Mouse (Mus musculus) lung, adult 18-20 months (tissue): Measurements from ENCODE around the gene Uncx.

Experiments
- DNase-seq, 2 experiments: peaks; one replicate each; pipeline ENCODE4 v3.0.0; 2022; ENCODE audit warnings: mixed read lengths in 2 of 2

Gene Uncx

DNA sequence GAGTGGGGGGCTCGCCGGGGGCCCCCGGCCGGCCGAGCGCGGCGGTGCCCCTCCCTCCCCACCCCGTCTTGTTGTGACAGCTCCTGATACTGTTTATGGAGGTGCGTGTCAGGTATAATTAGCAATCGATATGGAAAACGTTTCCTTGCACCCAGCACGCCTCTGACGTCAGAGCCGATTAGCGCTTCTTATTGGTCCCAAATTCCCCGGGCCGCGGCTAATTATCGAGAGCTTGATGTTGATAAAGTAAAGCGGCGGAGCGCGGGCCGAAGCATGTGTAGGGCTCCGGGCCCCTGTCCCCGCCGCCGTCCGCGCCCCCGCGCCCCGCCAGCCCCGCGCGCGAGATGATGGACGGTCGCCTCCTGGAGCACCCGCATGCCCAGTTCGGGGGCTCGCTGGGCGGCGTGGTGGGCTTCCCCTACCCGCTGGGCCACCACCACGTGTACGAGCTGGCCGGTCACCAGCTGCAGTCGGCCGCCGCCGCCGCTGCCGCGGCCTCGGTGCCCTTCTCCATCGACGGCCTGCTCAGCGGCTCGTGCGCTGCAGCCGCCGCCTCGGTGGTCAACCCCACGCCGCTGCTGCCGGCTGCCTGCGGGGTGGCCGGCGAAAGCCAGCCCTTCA, 466 bp downstream of the Uncx start:
- DNase-seq = no peak

DNA sequence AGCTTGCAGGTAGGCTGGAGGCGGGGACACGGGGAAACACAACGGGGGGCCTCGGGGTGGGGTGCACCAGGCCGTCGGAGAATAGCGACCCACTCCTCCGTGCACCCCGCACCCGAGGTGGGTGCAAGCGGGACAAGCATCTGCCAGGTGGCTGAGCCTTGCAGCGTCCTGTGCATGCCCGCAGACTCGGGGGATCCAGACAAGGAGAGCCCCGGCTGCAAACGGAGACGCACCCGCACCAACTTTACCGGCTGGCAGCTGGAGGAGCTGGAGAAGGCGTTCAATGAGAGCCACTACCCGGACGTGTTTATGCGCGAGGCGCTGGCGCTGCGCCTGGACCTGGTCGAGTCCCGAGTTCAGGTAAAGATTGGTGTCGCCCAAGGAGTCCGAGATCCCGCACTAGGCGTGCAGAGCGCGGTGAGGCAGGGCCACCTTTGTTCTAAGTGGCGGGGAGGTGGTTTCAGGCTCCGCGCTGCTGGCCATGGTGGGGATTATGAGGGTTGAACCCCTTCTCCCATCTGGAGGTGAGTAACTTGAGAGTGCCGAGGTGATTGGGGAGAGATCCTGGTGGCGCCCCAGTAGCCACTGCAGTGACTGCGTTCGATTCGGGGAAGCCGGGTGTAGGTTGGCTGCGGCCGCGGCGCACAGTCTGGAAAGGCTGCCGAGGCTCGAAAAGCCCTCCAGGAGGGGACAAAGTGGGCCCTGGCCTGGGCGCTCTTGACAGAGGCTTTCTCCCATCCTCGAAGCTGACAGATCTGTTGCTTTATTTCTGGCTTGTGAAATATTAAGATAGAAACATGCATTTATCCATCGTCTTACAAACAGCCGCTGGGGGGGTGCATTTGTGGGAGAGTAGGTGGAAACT, 1.2 kb downstream of the Uncx start:
- DNase-seq = no peak

DNA sequence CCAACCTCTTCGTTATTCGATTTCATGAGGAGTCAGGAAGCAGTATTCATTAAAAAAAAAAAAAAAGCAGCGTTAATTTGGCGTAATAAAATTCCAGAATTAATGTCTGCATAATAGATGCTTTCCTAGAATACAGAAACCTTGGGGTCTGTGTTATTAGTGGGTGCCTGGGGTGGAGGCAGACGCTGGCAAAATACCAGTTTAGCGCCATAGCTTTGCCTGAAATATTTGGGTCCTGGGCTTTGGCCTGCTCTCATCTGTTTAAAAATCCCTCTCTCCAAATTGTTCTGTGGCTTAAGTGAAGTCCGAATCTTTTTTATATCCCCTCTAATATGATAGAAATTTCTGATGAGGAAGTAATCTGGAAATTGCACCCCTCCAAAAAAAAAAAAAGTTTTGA, 1.9 kb downstream of the Uncx start:
- no peak for DNase-seq

DNA sequence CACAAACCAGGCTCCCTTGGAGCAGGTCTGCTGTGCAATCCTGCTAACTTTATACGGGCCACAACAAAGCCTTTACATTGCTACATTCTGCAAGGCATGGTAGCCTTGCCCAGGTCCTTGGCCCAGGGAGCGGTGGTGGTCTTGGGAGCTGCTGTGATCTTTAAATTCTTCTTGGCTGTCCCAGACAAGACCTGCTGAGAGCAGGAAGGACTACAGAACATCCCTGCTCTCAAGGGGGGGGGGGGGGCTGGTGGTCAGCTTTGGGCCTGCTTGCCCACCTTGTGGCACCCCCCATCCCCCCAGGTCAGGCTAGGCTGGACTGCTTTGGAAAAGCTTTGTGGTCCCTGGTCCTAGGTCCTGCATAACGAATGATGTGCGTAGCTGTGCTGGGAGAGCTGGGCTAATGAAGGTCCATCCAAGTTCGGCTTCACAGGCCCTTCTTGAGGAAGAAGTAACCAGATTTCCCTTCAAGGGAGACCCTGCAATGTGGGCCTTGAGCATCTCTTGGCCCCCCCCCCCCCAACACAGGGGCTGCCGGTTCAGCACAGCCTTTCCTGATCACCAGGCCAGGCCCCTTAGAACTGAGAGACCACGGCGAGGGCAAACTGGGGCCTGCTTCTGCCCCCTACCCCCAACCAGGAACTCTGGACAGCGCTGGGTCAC, 2.5 kb downstream of the Uncx start:
- DNase-seq = no peak

DNA sequence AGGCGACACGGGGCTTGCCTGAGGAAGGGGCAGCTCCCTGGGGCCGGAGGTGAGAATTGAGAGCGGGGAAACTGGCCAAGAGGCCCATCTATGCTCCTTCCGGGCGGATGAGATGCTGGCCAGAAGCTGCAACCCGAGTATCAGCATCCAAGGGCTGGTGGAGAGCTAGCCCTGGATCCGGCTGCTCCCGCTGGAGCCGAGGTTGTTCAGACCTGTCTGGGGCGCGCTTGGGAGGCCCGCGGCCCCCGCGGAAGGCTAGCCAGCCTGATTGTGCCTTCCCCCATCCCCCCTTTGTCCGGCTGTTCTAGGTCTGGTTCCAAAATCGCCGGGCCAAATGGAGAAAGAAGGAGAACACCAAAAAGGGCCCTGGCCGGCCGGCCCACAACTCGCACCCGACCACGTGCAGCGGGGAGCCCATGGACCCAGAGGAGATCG, 3.1 kb downstream of the Uncx start:
- DNase-seq = no peak

DNA sequence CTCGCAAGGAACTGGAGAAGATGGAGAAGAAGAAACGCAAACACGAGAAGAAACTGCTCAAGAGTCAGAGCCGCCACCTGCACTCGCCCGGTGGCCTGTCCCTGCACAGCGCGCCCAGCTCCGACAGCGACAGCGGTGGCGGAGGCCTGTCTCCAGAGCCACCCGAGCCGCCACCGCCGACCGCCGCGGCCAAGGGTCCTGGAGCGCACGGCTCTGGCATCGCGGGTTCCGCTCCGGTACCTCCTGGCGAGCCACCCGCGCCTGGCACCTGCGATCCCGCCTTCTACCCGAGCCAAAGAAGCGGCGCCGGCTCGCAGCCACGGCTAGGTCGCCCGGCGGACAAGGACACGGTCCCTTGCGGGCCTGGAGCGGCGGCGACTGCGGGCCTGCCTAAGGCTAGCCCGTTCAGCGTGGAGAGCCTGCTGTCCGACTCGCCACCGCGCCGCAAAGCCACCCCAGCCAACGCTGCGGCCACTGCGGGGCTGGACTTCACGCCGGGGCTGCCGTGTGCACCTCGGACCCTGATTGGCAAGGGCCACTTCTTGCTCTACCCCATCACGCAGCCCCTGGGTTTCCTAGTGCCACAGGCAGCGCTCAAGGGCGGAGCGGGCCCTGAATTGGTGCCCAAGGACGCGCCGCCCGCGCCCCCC, 3.6 kb downstream of the Uncx start:
- no peak for DNase-seq

DNA sequence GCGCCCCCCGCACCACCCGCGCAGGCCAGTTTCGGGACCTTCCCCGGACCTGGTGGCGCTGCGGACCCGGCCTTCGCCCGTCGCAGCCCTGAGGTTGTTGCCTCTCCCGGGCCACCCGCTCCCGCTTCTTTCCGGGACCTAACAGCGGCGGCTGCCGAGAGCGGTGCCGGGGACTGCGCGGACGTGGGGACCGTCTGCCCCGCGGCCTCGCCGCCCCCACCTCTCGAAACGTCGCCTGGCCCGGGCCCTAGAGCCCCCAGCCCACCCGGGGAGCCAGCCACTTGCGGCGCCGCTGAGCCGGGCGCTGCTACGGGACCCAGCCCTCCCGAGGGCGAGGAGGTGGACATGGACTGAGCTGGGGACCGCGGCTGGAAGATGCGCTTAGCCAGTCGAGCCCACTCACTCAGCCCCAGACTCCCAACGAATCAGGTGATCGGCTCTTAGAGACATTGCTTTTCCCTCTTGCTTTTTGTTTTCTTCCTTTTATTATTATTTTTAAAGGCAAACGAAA, 4.2 kb downstream of the Uncx start:
- DNase-seq = no peak

DNA sequence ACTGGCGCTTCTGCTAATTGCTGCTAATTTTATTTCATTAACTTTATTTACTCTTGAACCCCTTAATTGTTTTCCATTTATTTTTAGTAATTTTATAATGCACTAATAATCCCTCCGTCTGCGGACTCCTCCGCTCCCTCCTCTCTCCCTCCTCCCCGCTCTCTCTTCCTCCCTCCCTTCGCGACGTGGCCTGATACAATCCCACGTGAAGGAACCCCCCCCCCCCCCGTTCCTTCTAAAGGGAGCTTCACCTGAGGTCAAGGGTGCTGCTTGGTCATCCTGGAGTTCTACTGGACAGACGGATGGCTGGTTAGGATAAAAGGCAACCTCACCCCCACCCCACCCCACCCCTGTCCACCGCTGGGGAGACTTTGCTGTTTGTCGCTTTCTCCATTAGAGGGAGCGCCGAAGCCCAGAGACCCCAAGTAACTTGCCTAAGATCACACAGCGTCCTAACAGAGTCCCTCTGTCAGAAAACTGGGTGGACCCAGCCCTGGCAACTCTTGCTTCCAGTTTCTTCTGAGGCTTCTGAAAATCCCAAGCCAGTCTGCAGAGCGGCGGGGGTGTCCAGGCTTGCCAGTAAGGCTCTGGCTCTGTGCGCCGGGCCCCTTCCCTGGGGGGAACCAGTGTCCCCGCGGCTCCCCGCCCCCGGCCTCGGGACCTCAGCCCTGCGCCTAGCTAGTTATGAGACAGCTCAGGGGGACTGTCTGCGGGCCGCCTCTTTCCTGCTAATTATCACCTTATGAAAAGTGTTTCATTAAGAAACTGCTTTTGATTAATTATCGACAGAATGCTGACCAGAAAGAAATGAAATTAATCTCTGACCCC, 10.4 kb downstream of the Uncx start:
- no peak for DNase-seq

DNA sequence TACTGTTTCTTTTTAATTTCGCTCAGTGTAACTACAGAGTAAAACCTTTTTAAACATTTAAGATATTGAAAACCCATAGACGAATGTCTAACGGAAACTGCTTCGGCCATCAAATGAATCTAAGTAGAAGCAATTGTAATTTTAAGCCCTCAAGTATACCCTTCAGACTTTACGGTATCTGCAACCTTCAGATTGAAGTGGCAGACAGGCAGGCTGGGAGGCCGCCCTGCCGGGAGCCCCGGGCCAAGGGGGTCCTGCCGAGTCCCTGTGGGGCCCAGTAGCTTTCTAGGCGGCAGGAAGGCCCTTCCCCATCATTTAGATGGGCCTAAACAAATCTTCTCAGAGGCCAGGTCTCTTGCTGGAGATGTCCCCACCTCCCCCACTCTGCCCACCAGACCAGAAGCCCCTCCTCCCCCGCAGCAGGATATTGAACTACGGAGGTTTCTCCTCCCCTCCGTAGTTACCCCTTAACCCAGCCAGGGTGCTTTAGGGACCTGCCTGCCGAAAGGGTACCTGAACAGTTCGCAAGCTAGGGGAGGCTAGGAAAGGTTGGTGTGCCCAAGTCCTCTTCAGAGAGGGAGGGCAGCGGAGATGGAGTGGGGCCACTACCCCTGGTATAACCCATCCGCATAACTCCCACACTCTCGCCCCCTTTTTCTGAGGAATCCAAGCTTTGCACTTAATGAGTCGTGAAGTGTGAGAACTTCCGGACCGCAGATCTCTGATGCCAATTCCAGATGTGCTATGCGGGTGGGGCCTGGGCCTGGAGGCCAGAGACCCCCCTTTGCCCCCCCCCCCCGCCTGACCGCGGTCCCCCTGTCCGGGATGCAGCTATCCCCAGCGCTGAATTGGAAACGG, 11.4 kb downstream of the Uncx start:
- DNase-seq = no peak

DNA sequence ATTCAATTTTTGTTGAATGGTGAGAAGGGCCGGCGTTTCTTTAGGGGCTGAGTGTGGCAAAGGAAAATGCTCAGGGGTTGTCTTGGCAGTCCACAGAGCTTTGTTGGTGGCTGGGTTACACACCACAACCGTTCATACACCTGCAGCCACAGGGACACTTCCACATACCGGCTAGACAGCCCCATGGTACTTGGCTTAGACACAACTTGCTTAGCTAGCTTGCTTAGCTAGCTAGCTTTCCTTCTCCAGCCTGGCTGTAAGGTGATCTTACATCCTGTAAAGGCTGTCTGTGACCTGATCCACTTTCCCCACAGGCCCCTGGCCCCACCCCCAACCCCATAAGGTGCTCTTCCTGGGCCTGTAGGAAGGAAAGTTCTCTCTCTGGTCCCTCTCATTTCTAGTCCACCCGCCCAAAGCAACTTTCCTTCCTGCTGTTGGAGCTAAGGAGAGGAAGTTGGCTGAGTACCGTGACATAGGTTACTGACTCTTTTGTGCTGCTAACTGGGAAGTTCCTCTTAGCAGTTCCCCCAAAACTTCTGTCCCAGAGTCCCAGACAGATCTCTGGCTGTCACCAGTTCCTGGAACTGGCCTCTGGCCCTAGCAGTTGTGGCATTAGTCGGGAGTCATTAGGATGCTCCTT, 12.3 kb downstream of the Uncx start:
- DNase-seq = no peak

DNA sequence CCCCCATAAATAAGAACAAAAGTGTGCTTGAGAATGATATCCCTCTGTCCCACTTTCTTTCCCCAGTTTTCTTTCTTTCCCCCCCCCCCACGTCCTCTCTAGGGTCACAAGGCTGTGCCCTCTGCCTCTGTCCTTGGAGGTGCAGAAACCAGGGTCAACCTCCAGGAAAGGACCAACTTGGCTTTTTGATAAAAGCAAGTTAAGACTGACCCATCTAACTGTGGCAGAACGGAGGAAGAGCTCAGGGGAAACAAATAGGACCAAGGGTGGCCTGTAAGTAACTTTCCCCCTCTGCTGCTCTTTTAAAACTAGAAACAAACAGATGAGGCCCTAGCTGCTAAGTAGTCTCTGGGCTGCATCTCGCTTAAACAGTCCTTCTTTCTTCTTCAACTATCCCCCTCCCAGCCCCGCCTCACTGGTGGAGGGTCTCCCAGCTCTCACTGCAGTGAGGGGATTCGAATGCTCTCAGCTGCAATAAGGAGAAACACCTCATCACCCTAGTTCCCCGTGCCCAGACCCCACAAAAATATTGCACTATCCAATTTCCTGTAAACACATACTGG, 12.9 kb downstream of the Uncx start:
- DNase-seq = no peak

DNA sequence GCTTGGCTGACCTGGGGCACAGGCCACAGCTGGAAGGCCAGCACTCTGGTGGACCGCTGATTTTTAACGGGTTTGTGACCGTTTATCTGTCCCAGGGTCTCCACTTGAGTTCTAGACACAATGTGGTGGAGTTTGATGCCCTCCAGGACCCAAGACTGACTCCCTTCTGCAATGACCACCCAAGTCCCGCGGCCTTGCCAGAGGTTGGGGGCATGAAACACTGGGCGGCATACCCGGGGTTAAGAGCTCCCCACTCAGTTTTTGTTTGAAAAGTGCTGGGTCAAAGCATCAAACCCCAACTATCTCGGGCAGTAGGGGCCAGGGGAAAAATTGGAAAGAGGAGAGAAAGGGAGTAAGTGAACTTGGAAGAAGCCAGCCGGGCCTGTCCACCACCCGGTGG, 13.8 kb downstream of the Uncx start:
- no peak for DNase-seq

DNA sequence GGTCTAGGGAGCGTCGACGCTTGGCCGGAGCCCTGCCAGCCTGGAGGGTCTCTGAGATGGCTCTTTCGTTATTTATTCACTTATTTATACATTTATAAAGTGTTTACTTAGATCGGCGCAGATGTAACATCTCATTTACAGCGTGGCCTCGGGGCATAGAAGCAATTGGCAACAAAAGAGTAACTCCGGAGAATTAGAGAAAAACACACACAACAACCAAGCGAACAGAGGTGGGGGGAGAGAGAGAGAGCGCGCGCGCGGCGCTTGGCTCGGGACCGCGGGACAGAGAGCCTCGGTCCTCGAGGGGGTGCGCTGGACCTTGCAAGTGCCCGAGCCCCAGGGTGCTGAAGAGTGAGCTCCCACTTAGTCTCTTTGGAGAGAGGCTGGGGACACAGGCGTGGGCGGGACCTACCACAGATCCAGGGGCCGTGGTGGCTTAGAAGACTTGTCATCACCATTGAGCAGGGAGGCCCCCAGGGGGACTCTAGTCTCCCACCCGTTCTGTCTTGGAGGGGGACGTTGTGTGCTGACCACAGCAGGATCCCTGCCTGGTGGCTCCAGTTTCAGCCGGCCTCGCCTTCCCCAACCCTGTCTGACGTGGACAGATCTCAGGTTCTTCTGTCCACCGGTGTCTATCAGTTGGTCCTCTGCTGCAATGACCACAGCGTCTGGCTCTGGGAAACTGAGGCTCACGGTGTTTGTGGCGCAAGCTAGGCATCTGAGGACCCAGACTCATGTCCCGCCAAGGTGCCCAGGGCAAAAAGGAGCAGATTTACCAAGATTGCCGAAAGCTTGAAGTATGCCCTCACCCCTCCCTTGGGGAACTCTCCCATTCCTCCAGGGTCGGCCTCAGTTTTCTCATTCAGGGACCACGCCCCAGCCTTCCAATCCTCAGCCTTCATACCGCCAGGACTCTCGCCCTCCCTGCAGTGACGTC, 14.5 kb downstream of the Uncx start:
- DNase-seq = peak in 1 of 2 experiments; percentile 7

DNA sequence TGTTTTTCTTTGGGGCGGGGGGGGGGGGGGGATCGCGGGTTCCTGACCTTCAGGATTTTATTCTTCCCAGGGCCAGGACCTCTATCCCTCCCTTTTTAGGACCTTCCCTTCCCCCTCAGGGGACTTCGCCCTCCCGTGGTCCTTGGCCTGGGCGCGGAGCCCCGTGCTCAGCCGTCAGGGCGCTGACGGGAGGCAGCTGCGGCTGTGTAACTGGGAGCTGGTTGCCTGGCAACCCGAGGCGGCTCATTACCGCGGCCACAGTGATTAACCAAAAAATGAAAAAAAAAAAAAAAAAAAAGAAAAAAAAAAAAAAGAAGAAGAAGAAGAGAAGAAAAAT, 15.1 kb downstream of the Uncx start:
- peak; percentile 23 to 37 for DNase-seq

DNA sequence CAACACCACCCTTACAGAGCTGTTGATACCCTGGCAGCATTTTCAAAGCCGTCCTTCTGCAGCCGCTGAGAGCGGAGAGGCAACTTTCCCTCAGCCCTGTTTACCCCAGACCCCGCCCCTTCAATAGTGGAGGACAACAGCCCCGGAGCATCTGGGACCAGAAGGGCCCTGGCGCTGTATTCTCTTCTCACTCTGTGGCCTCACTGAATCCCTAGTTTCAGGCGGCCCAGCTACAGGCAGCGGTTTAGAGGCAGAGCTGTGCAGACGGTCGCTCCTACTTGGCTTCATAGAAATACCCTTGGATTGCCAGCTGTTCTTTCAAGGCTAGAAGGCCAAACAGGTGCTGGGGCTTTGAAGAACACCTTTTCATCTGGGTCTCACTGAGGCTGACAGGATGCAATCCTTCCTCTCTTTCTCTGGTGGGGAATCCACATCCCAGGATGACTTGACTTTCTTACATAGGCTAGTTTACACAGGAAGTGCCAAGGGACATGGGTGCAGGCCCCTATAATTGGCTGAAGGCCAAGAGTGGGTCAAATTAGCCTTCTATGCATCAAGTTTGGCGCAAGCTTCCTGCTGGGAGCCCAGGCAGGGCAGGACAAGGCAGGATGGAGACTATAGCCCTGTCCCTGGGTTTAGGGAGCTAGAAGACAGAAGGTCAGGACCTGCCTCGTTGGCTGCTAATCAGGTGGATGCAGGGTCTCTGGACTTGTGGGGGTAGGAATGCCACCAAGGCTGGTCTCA, 15.8 kb downstream of the Uncx start:
- DNase-seq = no peak

DNA sequence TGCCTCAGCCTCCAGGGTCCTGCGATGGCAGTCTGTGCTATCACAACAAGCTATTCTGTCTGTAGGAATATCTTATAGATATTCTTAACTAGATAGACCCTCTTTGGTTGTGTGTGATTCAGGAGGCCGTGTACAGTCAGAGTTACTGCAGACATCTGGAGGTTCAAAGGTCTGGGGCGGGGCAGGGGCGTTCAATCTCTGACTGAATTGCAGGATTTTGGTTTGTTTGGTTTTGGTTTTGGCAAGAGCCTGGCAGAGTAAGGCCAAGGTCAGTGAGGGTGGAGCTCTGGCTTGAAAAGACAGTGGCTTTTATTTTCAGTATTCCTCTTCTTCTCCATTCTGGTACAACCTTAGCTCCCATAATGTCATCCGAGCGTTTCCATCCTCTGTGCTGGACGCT, 16.5 kb downstream of the Uncx start:
- DNase-seq = peak in 1 of 2 experiments; percentile 8

DNA sequence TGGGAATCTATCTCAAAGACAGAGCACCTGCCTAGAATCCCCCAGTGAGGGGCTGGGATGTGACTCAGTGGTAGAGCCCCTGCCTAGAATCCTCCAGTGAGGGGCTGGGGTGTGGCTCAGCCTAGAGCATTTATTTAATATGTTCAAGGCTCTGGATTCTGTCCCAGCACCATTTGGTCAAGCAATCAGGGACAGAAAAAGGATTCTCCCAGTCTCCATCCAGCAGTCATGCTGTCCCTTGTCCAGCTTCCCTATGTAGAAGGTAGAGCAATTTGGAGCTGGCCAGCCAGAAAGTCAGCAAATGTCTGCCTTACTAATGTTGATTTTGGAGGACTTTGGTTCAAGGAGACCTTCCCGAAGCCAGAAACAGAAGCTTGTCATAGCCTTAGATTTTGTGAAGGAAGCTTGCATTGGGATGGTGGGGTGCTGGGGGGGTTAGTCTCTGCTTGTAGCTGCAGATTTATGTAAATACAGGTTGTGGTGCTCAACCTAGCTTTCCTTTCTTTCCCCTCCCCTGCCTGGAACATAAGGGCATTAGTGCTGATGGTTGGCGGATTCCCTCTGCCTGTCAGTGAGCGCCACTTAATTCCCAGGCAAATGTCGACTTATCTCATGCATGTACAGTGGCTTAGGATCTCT, 18.2 kb downstream of the Uncx start:
- no peak for DNase-seq

DNA sequence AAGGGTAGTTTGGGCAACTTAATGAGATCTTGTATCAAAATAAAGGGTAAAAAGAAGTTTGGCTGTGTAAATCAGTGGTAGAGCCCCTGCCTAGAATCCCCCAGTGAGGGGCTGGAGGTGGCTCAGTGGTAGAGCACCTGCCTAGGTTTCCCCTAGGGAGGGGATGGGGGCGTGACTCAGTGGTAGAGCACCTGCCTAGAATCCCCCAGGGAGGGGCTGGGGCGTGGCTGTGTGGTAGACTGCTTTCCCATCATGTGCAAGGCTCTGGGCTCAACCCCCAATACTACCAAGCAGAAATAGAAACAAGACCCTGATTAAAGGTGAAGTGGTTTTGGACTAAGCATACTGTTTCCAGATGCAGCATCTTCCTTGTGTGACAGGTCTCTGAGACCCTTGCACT, 21.4 kb downstream of the Uncx start:
- DNase-seq = no peak
